Mouse (Mus musculus): ENCODE measurements around the gene Ccdc114. TPM values are rescaled to one million over a fixed set of nuclear protein-coding genes. Genes with fewer than 3 reads are reported as not detected.
A peak's percentile ranks its signal among the peaks of the same experiment; 100 is the strongest.
"Not testable (repeated sequence)": the region's sequence is repeated elsewhere in the genome, so short reads cannot be mapped to it uniquely, and the experiment has no call there.

The Ccdc114 gene
- total and polyA plus RNA-seq, 2 experiments from 2014 or later, result 5.1 to 5.8 TPM

DNA sequence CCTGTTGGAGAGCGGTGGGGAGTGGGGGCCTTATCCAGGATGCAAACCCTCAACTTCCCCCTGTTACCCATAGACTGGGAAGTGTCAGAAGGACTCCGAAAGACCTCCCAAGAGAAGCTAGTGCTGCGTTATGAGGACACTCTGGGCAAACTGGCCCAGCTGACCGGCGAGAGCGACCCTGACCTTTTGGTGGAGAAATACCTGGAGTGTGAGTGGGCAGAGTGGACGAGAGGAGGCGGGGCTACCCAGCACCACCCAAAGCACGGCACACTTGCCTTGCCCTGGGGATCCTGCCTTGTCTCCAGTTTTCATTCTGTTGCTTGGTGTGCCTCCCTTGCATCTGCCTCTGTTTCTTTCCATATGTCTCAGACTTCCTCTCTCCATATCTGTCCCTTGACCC lies 18.1 kb downstream of the Ccdc114 start:
- no peaks in the 10 kb centered on the region for H3K9me3 ChIP-seq (ENCODE audit: low read length)
- no peak overlapping the region for H3K4me3 ChIP-seq (ENCODE audit: low read depth, low read length)
- no peak overlapping the region for H3K27ac ChIP-seq (ENCODE audit: low read depth, low read length)
- DNase-seq, result no peak
- no peaks in the 10 kb centered on the region for H3K36me3 ChIP-seq (ENCODE audit: insufficient read depth)
- ATAC-seq, result no peak
- no peak overlapping the region for H3K4me2 ChIP-seq (ENCODE audit: low read depth)
- no peaks in the 10 kb centered on the region for H3K27me3 ChIP-seq (ENCODE audit: insufficient read depth, low read length)
- H3K4me1 ChIP-seq (ENCODE audit: insufficient read depth), result no peaks in the 10 kb centered on the region
- TF ChIP-seq CTCF (IDR thresholded peaks at IDR 0.05; ENCODE audit: low read depth), result no peak
- no peak overlapping the region for H3K9ac ChIP-seq
- 90% methylated on average over 9 of the region's 9 CpGs for WGBS

GRCm38 (mm10) chr7:45943280-45943679 lies 19.4 kb downstream of the Ccdc114 start:
- WGBS, result 50% methylated on average over 1 of the region's 1 CpGs
- not testable (repeated sequence) for H3K4me3 ChIP-seq (ENCODE audit: low read depth, low read length); DNase-seq

DNA sequence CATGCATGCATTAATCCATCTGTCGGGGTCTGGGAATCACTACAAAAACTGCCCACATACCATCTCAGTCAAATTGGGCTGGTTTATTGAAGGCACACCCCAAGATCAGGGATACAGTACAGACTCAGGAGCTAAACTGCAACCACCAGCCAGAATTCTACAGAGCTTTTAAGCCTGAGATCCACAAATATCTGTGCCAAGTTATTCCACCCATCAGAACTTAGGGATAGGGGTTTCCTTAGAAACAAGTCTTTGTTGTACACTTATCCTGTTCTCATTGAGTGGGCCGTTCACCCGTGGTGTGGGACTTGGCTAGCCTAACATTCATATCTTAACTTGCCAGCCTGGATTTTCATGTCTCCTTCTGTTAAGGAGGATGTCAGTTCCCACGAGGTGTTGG lies 25.2 kb downstream of the Ccdc114 start:
- Histone ChIP-seq H3K9me3 (ENCODE audit: low read length) (no peaks in the 10 kb centered on the region), H3K9ac (no peak overlapping the region), H3K27me3 (ENCODE audit: insufficient read depth, low read length) (no peaks in the 10 kb centered on the region), H3K4me2 (ENCODE audit: low read depth) (no peak overlapping the region), H3K27ac (ENCODE audit: low read depth, low read length) (no peak overlapping the region), H3K36me3 (ENCODE audit: insufficient read depth) (no peaks in the 10 kb centered on the region), H3K4me1 (ENCODE audit: insufficient read depth) (no peaks in the 10 kb centered on the region), H3K4me3 (ENCODE audit: low read depth, low read length) (no peak overlapping the region)
- TF ChIP-seq CTCF (IDR thresholded peaks at IDR 0.05; ENCODE audit: low read depth), result no peak
- ATAC-seq (no peak), DNase-seq (no peak)
- WGBS, result 79% methylated on average over 4 of the region's 4 CpGs

More at GRCm38 (mm10) chr7:45943280-45943679, 19.4 kb downstream of the Ccdc114 start:
- H3K9me3 ChIP-seq (ENCODE audit: low read length); H3K36me3 ChIP-seq (ENCODE audit: insufficient read depth); ATAC-seq; H3K27me3 ChIP-seq (ENCODE audit: insufficient read depth, low read length); H3K9ac ChIP-seq; H3K4me2 ChIP-seq (ENCODE audit: low read depth); H3K4me1 ChIP-seq (ENCODE audit: insufficient read depth); H3K27ac ChIP-seq (ENCODE audit: low read depth, low read length): not testable (repeated sequence)
- TF ChIP-seq CTCF (IDR thresholded peaks at IDR 0.05; ENCODE audit: low read depth), result peak; percentile 46

DNA sequence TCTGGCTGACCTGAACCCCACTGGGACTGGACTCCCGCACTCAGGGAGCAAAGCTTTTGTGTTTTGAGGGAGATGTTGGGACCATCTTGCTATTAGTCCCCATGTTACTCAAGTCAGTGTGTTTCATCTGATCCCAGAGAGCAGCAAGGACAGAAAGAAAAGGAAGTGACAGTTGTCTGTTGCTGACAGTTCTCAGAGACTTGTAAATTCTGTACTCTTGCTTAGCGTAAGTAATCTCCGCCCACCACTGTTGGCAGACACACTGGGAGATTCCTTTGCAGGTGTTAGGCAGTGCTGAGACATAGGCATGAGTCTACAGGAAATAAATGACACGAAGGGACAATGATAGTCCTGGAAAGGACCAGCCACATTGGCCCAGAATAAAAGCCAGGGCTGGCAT lies 32.7 kb downstream of the Ccdc114 start:
- DNase-seq (no peak), ATAC-seq (no peak)
- no peak for TF ChIP-seq CTCF (IDR thresholded peaks at IDR 0.05; ENCODE audit: low read depth)
- Histone ChIP-seq H3K4me2 (ENCODE audit: low read depth) (no peak overlapping the region), H3K9me3 (ENCODE audit: low read length) (no peaks in the 10 kb centered on the region), H3K27me3 (ENCODE audit: insufficient read depth, low read length) (no peaks in the 10 kb centered on the region), H3K4me1 (ENCODE audit: insufficient read depth) (no peaks in the 10 kb centered on the region), H3K9ac (no peak overlapping the region), H3K27ac (ENCODE audit: low read depth, low read length) (no peak overlapping the region), H3K36me3 (ENCODE audit: insufficient read depth) (no peaks in the 10 kb centered on the region), H3K4me3 (ENCODE audit: low read depth, low read length) (no peak overlapping the region)
- 73% methylated on average over 4 of the region's 4 CpGs for WGBS

GRCm38 (mm10) chr7:45971831-45972723 lies 48.2 kb downstream of the Ccdc114 start:
- no peak for ATAC-seq
- WGBS, result 81% methylated on average over 11 of the region's 11 CpGs
- no peak for TF ChIP-seq CTCF (IDR thresholded peaks at IDR 0.05; ENCODE audit: low read depth)
- Histone ChIP-seq H3K4me2 (ENCODE audit: low read depth) (no peak overlapping the region), H3K36me3 (ENCODE audit: insufficient read depth) (no peaks in the 10 kb centered on the region), H3K9me3 (ENCODE audit: low read length) (no peaks in the 10 kb centered on the region), H3K27ac (ENCODE audit: low read depth, low read length) (no peak overlapping the region), H3K27me3 (ENCODE audit: insufficient read depth, low read length) (no peaks in the 10 kb centered on the region), H3K9ac (no peak overlapping the region), H3K4me1 (ENCODE audit: insufficient read depth) (no peaks in the 10 kb centered on the region), H3K4me3 (ENCODE audit: low read depth, low read length) (no peak overlapping the region)
- no peak for DNase-seq

DNA sequence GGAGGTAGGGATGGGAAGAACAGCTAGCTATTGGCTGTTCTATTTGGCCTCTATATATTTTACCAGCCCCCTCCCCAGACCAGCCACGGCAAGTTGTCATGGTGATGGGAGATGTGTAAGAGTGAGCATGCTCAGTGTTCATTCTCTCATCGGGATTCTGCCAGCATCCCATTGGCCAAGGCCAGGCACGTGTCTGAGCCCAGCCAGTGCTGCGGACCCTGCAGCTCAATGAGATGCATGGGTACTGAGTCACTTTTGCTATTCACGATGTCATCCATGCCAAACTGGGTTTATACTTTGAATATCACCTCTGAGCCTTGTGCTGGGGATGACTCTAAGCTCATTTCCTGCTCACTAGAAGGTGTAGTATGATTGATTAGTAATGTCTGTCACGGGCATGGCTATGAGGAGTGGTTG lies 49.4 kb downstream of the Ccdc114 start:
- DNase-seq (peak; percentile 71), ATAC-seq (peak; percentile 96)
- H3K4me3 ChIP-seq (ENCODE audit: low read depth, low read length), result no peak overlapping the region
- H3K4me2 ChIP-seq (ENCODE audit: low read depth), result no peak overlapping the region
- H3K9me3 ChIP-seq (ENCODE audit: low read length), result no peaks in the 10 kb centered on the region
- H3K4me1 ChIP-seq (ENCODE audit: insufficient read depth), result no peaks in the 10 kb centered on the region
- no peak overlapping the region for H3K27ac ChIP-seq (ENCODE audit: low read depth, low read length)
- H3K36me3 ChIP-seq (ENCODE audit: insufficient read depth), result no peaks in the 10 kb centered on the region
- H3K9ac ChIP-seq, result no peak overlapping the region
- 73% methylated on average over 6 of the region's 6 CpGs for WGBS
- no peak for TF ChIP-seq CTCF (IDR thresholded peaks at IDR 0.05; ENCODE audit: low read depth)
- H3K27me3 ChIP-seq (ENCODE audit: insufficient read depth, low read length), result no peaks in the 10 kb centered on the region

- no peak overlapping the region for H3K9ac ChIP-seq
- 68% methylated on average over 6 of the region's 6 CpGs for WGBS
- H3K4me2 ChIP-seq (ENCODE audit: low read depth), result no peak overlapping the region
- TF ChIP-seq CTCF (IDR thresholded peaks at IDR 0.05; ENCODE audit: low read depth), result no peak
- no peaks in the 10 kb centered on the region for H3K9me3 ChIP-seq (ENCODE audit: low read length)
- no peaks in the 10 kb centered on the region for H3K27me3 ChIP-seq (ENCODE audit: insufficient read depth, low read length)
- DNase-seq (no peak), ATAC-seq (no peak)
- H3K4me1 ChIP-seq (ENCODE audit: insufficient read depth), result no peaks in the 10 kb centered on the region
- H3K36me3 ChIP-seq (ENCODE audit: insufficient read depth), result no peaks in the 10 kb centered on the region
- H3K4me3 ChIP-seq (ENCODE audit: low read depth, low read length), result no peak overlapping the region
- H3K27ac ChIP-seq (ENCODE audit: low read depth, low read length), result no peak overlapping the region
Measured at GRCm38 (mm10) chr7:45974103-45974502, 50.2 kb downstream of the Ccdc114 start.

Measured in forebrain, postnatal 0 days (tissue).